Mouse (Mus musculus) ovary, postnatal 14 days (tissue): ENCODE results near the gene Dnajc25.

Source experiments
- DNase-seq: peaks from one replicate; pipeline ENCODE4 v3.0.0; 2022; ENCODE audit warnings: low spot score

The Dnajc25 gene

GRCm38 (mm10) chr4:59006211-59006610 is 11.3 kb downstream of the Dnajc25 start:
- no peak for DNase-seq

- DNase-seq, result no peak
Measured at GRCm38 (mm10) chr4:59007016-59007415, 12.2 kb downstream of the Dnajc25 start.

- no peak for DNase-seq
Measured at GRCm38 (mm10) chr4:59007974-59008373, 13.1 kb downstream of the Dnajc25 start.

GRCm38 (mm10) chr4:59009186-59009585 is 14.3 kb downstream of the Dnajc25 start:
- DNase-seq, result no peak

GRCm38 (mm10) chr4:59009696-59010095 is 14.8 kb downstream of the Dnajc25 start:
- no peak for DNase-seq

- no peak for DNase-seq
Measured at GRCm38 (mm10) chr4:59011446-59011845, 16.6 kb downstream of the Dnajc25 start.

- no peak for DNase-seq
Measured at GRCm38 (mm10) chr4:59015181-59015580, 20.3 kb downstream of the Dnajc25 start.

GRCm38 (mm10) chr4:59016922-59017321 is 22.1 kb downstream of the Dnajc25 start:
- no peak for DNase-seq

- DNase-seq, result no peak
Measured at GRCm38 (mm10) chr4:59034325-59034917, 39.6 kb downstream of the Dnajc25 start.

- DNase-seq, result peak; percentile 52
Measured at GRCm38 (mm10) chr4:59034918-59035785, 40.3 kb downstream of the Dnajc25 start, which contains the start of gene Gng10. TSS of gene Gng10 (plus strand) at chr4:59035088.

GRCm38 (mm10) chr4:59035786-59036350 is 41.0 kb downstream of the Dnajc25 start:
- DNase-seq, result no peak

- peak; percentile 58 for DNase-seq
Measured at GRCm38 (mm10) chr4:59036490-59037127, 41.7 kb downstream of the Dnajc25 start.

- DNase-seq, result no peak
Measured at GRCm38 (mm10) chr4:59037525-59037924, 42.7 kb downstream of the Dnajc25 start.

GRCm38 (mm10) chr4:59040397-59041287 is 45.8 kb downstream of the Dnajc25 start:
- DNase-seq, result no peak

- DNase-seq, result no peak
Measured at GRCm38 (mm10) chr4:59043074-59043473, 48.2 kb downstream of the Dnajc25 start.

GRCm38 (mm10) chr4:59043891-59044290 is 49.0 kb downstream of the Dnajc25 start:
- no peak for DNase-seq

- no peak for DNase-seq
Measured at GRCm38 (mm10) chr4:59047222-59047621, 52.4 kb downstream of the Dnajc25 start.

GRCm38 (mm10) chr4:59051081-59051480 is 56.2 kb downstream of the Dnajc25 start:
- DNase-seq, result no peak

- no peak for DNase-seq
Measured at GRCm38 (mm10) chr4:59057929-59058328, 63.1 kb downstream of the Dnajc25 start.

GRCm38 (mm10) chr4:59062526-59062925 is 67.7 kb downstream of the Dnajc25 start:
- no peak for DNase-seq

- DNase-seq, result no peak
Measured at GRCm38 (mm10) chr4:59069276-59069675, 74.4 kb downstream of the Dnajc25 start.
